Mouse (Mus musculus) left cerebral cortex, adult 8-10 months (tissue): Measurements from ENCODE around the gene Rnf169. TPM values are rescaled to one million over a fixed set of nuclear protein-coding genes. Genes with fewer than 3 reads are reported as not detected.

ENCODE experiments used
- DNase-seq, 2 experiments: peaks; one replicate each; pipeline ENCODE4 v3.0.0; 2022; ENCODE audit warnings: low spot score in 2 of 2
- total RNA-seq, 4 experiments: library from RNA; stranded (reverse); gene quantifications; 2 replicates each; pipeline ENCODE4 v1.2.4; 2022

The Rnf169 gene
- 10 to 100 TPM; 49.0 to 54.0 (median 51.9) TPM for total RNA-seq

DNA sequence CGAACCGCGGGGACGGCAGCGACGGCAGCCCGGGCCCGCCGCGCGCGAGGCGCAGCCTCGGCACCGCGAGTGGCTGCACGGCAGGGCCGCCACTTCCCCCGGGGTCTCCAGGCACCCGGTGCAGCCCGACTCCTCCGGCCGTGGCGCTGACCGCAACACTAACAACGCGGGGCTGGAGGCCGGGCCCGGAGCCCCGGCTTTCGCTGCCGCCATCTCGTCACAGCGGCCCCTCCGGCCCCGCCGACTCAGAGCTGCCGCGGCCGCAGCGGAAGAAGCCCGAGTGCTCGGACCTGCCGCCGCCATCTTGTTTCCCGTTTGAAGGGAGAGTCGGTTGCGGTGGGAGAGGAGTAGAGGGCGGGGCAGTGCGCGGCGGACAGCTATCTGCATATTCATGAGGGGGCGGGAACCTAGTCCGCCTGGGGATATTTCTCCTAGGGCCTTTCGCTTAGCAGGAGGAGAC, at the start of gene Rnf169:
Rnf169 (minus strand) TSS at position 317 of the 460 bp plus-strand sequence.
- DNase-seq: peak; percentile 76 to 94

DNA sequence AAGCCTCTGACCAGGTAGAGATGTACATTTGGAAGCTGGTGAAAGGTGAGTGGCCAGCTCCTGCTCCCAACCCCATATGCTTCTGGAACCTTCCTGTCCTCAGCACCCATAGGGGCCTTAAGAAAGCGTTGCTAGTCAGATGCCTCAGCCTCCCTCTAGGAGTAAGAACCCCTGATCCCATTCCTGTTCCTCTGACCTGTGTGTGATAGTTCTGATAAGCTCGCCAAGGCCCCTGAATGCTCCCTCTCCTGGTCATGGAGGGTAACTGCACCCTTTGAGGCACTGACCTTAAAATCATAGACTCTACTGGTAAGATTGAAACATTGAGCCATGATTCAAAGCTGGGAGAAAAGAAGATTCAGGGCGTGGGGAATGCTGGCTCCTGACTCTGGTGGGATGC, 49.1 kb upstream of the Rnf169 start:
- DNase-seq: no peak

DNA sequence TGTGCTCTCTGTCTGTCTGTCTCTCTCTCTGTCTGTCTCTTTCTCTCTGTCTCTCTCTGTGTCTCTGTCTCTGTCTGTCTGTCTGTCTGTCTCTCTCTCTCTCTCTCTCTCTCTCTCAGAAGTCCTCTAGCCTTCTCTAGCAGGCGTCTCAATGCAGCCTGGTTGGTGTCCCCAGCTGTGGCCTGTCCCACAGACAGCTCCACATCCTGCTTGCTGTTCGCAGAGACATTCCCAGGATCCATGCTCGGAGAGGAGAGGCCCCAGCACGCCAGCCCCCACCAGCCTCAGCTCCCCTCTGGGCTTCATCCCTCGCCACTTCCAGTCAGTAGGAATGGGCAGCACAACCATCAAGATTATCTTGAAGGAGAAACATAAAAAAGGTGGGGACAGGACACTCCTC, 47.1 kb upstream of the Rnf169 start:
- DNase-seq: no peak

DNA sequence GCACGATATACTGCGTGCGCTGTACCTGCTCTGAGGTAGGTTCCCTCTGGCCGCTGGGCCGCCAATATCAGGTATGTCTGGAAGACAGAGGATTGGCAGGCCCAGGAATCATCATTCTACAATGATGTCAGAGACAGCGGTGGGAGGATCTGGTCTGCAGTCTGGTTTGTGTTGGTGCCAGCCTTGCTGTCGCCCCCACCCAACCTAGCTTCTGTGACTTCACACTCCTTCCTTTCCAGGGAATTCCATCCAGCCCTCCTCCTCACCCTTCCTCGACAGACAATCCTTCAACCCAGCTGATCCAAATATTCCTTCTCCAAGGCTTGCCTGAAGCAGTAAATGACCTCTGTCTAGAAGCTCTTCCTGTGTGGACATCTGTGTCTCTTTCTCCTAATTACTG, 36.8 kb upstream of the Rnf169 start:
- DNase-seq: peak in 1 of 2 experiments; percentile 22

DNA sequence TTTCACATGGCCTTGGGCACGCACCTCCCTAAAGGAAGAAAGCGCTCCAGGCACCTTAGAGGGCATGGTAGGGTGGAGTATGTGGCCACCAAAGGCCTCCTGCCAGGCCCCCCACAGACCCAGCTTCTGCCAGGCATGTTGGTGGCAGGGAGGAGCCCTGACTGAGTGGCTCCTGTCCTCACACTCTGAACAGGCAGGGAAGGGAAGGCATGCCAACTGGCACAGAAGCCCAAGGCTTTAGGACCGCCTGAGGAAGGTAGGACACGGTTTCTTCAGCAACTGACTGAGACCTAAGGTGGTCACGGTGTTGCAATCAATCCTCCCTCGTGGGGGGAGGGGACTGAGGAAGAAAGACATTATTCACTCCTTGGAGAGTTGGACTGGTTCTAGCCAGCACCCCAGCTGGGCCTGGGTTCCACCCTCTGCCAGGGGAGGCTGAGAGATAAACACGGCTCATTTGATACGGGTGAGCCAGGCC, 33.9 kb upstream of the Rnf169 start:
- DNase-seq: no peak

DNA sequence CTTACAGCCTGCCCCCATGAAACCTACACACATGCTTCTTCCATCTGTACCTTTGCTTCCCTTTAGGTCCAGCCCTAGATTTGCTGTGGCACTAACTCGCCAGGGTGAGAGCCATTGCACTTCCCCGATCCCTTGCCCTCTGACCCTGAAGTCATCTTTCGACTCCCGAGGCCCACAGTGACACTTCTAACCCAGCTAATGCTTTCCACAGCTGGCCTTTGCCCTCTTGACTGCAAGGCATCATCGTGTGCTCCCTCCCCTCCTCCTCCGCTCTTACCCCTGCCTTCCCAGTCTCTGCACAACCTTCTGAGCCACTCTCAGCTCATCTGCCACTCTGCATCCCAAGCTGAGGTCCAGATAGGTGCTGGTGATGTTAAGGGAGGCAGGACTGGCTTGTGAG, 32.3 kb upstream of the Rnf169 start:
- DNase-seq: no peak

DNA sequence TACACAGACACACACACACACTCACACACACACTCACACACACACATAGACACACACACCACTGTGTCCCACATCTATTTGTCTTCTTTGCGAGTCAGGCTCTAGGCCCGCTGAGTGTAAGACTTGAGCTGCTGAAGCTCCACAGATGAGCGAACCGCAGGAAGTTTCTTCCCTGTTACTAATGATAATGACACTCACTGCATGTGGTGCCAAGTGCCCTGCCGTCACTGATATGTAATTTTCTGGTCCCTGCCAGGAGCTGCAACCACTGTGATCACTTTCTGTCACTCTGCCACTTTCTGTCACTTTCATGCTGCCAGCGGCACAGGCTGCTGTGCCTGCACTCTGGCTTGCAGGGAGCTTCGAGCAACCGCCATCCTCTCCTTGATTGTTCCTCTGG, 31.8 kb upstream of the Rnf169 start:
- no peak for DNase-seq

DNA sequence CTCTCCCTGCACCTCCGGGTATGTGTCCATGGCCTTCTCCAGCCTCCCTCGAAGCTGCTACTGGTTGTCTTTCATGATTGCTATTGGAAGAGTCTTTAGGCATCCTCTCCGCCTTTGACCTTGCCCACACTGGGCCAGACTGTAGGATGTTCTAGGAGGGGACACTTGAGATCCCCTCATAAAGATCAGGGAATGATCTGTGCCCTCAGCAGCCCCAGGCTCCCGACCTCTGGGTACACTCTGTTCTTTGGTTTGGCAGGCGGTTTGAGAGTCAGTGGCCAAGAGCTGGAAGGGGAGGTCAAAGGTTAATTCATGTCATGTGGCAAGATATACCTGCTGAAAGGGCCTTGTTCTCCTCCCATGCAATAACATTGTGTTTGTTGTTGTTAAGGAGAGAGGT, 30.5 kb upstream of the Rnf169 start:
- no peak for DNase-seq

DNA sequence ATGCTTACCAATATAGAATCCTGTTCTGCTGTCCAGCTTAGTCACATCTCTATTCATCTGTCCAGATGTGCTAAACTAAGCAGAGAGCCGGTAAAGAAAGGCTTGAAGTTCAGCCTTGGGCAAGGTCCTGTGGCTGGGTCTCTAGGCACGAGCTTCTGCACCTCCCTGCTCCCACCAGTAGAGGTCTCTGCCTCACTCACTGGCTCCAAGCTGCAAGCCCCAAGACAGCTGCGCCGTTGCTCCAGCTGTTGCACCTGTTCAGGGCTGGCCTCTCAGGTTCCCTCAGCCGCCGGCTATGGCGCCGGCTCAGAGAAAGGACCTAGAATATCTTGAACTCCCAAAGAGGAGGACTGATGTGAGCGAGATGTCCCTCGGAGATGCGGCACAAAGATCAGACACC, 29.4 kb upstream of the Rnf169 start:
- peak in 1 of 2 experiments; percentile 41 for DNase-seq

DNA sequence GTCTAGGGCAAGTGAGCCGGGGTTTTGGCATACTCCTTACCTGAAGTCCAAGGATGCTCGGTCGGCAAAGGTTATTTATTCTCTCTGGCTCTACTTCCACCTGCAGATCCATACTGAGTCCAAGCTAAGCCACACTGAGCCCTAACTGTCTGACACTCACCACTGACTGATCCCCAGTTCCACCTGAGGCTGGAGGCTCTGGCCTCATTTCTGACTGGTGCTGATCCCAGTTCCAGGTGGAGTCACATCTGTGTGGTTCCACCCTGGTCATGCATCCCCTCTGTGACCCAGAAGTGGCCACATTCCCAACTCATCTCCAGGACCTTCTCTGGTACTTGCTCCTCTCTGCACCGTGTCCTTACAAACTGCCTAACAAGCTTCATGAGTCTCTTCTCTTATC, 28.5 kb upstream of the Rnf169 start:
- DNase-seq: no peak

DNA sequence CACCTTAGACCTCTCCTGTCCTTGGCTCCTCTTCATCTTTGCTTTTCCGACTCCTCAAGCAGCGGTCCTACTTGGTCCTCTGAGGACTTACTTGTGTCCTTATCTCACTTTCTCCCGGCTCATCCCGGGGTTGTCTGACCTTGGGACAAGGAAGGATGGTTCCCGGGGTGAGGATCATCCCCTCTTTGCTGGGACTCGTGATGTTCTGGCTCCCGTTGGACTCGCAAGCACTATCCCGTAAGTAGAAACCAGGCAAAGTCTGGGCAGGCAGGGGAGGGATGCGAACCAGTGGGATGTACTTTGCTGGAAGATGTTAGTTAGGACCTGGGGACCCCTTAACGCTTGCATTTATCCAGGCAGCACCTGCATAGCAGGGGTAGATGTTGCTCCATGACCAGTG, 26.2 kb upstream of the Rnf169 start:
- no peak for DNase-seq

DNA sequence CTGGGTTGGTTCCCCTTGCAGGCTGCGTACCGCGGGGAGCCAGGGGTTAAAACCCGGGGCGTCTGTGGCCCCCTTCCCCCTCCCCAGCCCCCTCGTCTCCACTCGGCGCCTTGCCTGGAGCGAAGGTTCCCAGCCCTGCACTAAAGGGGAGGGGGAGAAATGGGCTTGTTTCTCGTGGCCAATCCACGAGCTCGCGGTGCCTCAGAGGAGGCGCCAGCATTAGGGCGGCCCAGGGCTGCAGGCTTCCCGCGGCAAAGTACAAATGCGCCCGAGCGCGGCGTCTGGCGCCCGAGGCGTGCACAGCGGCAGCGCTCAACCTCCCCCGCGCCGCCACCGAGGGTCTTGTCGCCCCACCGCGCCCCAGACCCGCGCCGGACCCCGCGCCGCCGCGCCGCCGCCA, 25.5 kb upstream of the Rnf169 start, which contains the start of gene Chrdl2:
Chrdl2 (plus strand) TSS at position 383 of the 400 bp plus-strand sequence.
- no peak for DNase-seq

DNA sequence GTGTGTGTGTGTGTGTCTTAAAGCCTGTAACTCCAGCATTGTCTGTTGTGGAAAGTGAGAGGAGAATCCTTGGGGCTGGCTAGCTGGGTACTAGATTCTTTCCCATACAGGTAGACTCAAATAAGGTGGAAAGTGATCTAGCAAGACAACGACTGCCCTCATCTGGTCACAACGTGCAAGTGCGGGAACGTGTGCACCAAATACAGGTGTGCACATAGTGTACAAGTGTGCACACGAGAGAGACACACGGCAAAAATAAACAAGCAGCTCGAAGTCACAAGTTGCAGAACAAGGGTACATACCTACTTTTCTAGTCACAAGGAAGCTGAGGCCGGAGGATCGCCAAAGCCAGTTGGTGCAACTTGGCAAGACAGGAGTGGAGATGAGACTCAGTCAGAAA, 23.5 kb upstream of the Rnf169 start:
- DNase-seq: no peak

DNA sequence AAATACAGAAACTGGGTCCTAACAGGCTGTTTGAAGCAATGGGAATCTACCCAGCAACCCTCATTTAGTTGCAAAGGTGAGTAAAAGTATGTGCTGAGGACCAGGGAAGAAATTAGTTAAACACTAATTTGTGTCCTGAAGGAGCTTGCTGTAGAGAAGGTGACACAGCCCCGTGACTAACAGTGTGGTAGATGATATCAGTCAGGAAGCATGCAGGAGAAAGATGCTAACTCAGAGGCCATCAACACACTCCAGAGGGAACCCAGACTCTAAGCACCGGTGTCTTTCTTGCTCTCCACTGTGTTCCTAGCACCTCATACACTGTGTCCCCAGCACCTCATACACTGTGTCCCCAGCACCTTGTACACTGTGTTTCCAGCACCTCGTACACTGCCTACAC, 18.4 kb upstream of the Rnf169 start:
- no peak for DNase-seq

DNA sequence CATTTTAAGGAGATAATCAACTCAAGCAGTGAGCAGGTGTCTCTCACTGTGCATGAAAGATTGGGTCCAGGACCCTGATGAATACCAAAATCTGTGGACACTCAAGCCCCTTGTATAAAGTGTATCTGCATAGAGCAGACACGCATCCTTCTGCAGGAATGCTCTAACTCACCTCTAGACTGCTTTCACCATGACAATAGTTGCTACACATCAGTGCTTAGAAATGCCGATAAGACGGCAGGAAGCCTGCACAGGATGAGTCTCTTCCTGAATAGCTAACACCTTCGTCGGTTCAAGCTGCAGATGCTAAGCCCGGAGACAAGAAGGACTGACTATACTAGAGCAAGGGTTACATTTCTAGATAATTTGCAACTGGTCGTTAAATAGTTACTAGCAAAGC, 14.9 kb upstream of the Rnf169 start:
- no peak for DNase-seq

DNA sequence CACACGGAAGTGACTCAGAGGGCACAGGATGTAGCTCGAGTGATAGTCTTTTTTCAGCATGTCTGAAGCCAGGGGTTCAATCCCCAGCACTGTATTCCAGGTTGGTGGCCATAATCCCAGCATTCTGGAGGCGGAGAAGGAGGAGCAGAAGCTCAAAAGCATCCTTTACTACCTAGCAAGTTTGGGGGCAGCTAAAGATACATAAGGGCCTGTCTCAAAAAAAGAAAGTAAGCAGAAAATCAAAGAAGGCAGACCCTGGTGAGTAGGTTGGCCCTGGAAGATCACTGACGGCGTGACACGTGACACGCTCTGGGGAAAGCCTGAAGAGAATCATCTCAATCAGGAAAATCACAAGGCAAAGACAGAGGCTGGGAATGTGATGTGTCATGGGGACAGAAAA, 12.9 kb upstream of the Rnf169 start:
- DNase-seq: no peak

DNA sequence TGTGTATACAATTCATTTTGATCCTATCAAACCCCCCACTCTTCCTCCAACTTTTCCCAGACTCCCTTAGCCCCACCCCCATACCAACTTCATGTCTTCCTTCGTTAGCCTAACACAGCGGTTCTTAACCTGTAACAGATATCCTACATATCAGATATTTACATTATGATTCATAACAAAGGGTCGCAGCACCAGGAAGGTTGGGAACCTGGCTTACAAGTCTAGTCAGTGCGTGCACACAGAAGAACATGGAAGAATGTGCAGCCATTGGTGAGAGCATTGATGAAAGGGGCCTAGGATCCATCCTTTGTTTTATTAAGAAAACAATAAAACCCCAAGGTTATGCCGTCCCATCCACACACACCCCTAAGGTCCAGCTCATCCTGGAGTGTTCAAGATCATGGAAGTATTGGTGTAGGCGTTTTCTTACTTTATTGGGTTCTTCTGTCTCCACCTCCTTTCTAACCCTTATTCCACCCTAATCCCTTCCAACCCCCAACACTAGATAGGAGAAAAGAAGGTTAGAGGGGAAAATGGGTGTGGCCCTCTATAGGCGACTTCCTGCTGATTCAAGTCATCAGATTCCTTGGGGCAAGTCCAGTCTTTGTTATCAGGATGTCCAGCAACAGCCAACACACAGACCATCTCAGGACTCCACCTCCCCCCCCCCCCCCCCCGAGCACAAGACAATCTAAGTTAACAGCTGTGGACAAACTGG, 10.9 kb upstream of the Rnf169 start:
- no peak for DNase-seq

DNA sequence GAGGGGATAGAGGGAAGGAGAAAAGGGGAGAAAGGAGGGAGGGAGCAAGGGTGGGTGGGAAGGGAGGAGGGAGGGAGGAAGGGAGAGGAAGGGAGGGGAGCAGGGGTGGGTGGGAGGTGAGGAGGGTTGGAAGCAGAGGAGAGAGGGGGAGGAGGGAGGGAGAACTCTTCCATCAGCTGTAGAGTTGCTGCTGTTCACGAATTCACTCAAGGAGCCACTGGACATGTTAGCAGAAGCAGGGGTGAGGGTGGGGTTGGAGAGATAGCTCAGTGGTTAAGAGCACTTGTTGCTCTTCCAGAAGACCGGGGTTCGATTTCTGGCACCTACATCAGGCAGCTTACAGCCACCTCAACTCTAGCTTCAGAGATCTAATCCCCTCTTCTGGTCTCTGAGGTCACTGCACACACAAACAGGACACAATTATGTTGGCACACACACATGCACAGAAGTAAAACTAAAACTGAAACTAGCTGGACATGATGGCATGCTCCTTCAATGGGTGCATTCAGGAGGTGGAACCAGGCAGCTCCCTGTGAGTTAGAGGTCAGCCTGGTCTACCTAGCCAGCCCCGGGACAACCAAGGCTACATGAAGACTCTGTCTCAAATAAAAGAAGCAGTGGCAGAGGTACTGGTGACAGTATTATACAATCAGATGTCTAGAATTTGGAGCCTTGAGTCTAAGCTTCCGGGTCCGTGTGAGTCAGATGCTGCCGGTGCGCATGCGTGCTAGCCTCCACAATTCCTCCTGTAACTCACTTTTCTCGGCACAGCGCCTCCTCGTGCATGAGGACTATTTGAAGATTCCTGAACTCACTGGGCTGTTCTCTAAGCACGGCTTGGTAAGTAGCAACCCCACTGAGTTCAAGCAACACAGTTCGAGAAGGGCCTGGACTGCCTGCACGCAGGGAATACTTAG, 9.9 kb upstream of the Rnf169 start:
- DNase-seq: no peak

DNA sequence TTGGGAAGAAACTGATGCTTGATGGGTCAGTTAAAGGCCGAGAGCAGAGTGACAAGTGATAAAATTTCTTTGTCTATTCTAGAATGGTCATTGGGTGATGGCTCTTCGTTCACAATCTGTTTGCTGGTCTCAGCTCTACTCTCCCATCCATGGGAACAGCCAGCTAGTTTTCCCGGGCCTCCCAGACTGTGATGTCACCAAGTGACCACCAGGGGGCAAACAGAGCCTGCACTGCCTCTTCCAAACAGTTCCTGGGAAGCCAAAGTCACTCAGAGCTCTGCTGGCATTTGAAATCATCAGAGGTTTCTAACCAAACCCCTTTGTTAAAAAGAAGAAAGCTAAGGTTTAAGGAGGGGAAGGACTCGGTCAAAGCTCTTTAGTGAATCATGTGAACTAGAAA, 8.5 kb upstream of the Rnf169 start:
- peak in 1 of 2 experiments; percentile 52 for DNase-seq

DNA sequence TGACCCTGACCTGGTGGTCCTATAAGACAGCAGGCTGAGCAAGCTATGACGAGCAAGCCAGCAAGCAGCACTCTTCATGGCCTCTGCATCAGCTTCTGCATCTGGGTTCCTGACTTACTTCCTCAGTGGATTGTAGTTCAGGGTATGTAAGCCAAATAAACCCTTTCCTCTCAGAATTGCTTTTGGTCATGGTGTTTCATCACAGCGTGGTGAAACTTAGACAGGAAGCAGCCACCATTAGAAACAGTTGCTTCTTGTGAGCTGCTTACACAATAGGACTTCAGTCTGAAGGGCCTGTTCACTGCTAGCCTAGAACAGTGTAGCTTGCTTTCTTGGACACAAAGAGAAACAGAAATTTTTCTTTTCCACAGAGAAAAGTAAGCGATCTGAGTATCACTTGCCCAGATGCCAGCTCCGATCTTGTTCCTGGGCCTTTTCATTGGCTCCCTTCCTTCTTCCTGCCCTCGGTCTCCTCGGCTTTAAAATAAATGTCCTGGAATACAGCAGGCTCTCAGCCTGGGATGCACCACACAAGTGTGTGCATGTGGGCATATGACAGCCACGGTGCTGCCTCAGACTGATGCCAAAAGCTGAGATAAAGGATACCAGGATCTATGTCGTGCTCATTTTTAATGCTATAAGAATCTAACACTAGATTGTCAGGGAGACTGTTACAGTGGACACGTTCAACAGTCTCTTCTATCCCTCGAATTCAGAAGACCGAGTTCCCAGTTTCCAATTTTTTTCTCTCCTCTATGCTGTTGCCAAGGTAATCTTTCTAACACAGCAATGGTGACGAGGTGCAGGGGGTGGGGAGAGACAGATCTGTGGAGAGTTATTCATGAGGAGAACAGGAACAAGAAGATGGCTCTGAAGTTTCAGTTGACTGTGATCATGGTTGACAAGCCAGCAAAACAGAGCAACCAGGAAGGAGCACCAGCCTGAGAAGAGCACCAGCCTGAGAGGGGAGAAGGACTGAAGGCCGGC, 2.3 kb upstream of the Rnf169 start:
- peak in 1 of 2 experiments; percentile 58 for DNase-seq

DNA sequence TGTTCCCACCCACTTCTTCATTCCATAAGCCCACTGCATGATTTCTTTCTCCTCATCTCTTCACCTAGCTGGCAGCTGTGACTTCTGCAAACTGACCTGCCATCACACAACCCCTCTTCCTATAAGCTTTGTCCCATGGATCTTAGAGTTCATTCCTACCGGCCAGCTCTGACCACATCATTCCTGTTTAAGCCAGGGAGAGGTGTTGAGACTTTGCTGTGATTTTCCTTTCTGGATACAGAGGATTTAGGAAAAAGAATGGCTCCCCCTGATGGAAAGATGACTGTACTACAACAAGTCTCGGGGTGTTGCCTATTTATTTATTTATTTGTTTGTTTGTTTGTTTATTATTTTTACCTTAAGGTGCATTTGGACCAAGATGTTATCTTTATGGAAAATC, 1.1 kb upstream of the Rnf169 start:
- DNase-seq: no peak
